Mouse (Mus musculus): ENCODE data around the gene F8. TPM values are rescaled to one million over a fixed set of nuclear protein-coding genes. Genes with fewer than 3 reads are reported as not detected.
"Not testable (repeated sequence)": the region's sequence is repeated elsewhere in the genome, so short reads cannot be mapped to it uniquely, and the experiment has no call there.

The F8 gene
- total RNA-seq (2021), result 6.9 and 10.4 TPM in 2 replicates
- long read RNA-seq, experiment 1, result 0 reads
- long read RNA-seq, experiment 2, result 0 reads

DNA sequence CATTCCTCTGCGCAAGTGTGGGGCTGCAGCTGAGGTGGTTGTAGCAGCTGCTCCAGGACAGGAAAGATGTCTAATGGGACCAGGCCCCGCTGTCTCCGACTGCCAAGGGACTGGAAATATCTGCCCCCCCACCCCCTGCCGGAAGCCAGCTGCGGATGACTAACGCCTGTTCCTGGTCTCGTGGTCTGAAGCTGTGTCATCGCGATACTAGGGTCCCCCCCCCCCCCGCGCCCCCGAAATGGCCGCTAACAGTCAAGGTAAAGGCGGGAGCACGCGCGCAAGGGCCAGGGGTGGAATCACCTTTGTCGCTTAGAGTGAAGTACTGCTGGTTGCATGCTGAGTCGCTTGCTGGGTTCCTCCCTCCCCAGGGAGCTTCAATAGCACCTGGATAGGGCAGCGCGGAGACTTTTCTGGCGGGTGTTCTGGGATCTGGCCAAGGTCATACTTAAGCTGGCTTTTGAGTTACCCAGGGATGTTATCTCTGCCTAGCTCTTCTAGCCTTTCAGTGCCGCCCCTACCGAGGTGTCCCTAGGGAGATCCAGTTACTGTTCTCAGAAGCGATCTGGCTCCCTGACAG lies at the start of gene F8, which contains the start of gene Fundc2:
Gene F8 (minus strand): TSS at position 421 of the 577 bp plus-strand sequence.
Gene Fundc2 (plus strand): TSS at position 205 of the 577 bp plus-strand sequence.
- peak; percentile 80 for DNase-seq

DNA sequence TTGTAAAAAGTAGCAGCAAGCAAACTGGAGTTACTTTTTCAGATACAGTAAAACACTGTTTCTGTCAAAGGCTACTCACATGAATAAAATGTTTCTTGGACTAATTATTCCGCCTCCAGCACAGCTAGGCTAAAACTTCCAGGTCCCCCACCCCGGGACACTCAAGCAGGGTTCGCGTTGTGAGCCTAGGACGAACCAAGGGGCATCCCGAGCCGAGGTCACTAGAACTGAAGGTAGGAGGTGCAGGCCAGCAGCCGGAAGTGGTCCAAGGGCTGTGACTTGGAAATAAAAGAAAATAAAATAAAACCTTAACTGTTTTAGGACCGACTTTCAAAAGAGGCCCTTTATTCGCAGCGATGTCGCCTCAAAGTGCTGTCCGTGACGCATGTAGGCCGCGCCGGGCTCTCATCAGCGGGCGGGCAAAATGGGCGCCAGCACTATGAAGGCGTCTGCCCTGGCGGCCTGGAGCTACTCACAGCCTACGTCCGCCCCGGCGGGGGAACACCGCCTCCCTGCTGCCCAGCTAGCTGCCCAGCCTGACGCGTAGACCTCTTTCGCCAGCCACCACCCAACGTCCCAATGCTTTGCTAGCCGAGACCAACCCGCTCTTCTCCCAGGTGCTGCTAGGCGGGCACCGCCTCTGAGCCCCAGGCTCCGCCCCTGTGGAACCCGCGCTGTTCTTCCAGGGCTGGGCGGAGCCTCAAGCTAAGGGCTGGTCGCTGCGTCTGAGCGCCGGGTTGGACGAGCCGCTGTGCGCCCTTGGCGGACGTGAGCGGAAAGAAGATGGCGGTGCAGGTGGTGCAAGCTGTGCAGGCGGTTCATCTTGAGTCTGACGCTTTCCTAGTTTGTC lies 33.7 kb upstream of the F8 start, which contains the start of the genes Cmc4, Mtcp1 and Brcc3:
Gene Cmc4 (minus strand): TSS at position 649 of the 850 bp plus-strand sequence.
Gene Mtcp1 (minus strand): TSS at position 653 of the 850 bp plus-strand sequence.
Gene Brcc3 (plus strand): TSS at position 693 of the 850 bp plus-strand sequence.
- DNase-seq, result peak; percentile 93

DNA sequence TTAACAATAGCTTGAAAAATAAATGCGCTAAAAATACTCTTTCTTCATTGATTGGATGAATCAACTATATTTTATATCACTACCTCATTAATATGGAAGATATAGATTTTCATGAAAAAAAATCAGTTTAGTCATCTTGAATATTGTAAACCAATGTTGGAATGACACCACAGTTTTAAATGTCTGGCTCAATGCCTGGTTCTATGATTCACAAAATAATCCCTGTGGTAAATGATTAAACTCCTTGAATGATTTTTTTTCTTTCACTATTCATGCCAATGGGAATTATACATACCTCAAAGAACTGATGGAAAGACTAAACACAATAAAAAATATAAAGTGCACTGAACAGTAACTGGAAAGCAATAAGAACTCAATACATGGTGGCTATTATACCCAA lies 27.3 kb upstream of the F8 start:
- no peak for DNase-seq

DNA sequence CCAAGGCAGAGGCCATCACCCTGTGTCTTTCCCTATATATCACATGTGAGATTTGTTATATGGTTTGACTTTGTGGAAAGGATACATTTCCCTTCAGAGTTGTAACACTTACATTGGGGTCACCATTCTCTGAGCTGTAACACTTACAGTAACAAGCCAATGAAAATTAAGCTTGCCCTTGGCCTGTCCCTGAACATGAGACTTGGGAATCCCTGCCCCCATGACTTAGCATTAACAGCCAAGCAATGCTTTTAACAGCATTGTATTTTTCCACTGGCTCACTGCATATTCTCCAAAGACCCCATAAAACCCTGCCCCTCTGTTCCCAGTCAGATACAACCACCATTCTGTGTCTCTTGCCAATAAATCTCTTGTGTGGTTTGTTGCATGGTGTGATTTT lies 20.9 kb upstream of the F8 start:
- DNase-seq, result no peak

DNA sequence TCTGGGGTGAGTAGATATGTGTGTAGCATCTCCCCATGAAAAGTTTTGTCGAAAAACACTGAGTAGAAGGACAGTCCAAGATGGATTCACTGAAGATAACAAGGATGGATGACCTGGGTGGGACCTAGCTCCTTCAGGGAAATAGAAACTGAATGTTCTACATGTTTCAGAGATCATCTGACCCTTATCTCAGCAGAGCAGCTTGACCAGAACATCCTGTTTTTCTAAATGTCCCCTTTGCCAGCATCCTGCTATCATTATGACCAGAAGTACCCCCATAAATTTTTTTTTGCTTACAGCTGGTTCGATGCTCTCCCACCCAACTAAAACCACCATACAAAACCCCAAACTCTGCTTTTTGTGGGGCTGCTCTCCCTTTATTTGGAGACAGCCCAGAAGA lies 20.3 kb upstream of the F8 start:
- DNase-seq, result no peak

DNA sequence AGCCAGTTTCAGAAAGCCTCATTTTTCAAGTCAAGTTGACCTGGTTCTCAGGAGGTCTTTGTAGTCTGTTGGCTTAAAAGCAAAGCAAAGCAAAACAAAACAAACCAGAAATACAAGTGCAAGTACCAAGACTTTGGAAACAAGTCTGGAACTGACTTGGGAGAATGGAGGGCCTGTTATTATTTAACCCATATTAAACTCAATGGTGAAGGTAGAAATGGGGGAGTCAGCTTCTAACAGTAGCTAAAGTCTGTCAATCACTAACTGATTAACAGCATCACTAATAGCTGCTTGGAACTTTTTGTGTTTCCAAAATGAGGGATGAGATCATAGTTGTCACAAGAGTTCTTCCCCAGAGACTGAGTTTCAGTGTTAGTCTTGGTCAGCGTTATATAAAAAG lies 17.1 kb upstream of the F8 start:
- no peak for DNase-seq

DNA sequence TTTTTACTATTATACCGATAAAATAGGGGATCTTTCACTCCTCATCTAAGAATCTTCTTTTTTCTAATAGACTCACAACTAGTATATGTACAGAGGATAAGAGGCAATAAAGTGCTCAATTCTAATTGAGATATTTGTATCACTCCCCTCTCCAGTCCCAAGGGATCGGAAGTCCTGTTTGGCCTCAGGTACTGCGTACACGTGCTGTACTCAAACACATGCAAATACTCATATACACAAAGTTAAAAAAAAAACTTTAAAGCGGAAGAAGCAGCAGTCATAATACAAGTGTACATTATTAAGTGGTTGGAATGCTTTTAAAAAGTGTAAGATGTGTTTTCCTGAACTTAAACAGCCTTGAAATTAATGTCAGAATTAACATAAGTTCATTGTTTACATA lies 716 bp downstream of the F8 start:
- no peak for DNase-seq

DNA sequence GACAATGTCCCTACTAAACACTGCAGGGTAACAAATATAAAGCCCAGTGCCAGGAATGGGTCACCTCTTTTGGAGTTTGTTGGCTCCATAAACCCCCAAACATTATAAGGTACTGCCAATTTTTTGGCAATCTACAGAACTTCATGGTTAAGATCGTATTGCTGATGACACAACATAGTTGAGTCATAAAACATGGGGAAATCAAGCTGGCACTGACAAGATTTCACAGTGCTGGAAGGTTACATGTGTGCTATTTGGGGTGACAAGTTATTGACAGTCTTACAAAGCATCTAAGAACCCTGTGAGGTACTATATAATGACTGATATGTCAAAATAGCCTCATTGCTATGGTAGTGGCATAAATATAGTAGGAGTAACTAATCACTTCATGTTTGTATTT lies 1.2 kb downstream of the F8 start:
- no peak for DNase-seq

DNA sequence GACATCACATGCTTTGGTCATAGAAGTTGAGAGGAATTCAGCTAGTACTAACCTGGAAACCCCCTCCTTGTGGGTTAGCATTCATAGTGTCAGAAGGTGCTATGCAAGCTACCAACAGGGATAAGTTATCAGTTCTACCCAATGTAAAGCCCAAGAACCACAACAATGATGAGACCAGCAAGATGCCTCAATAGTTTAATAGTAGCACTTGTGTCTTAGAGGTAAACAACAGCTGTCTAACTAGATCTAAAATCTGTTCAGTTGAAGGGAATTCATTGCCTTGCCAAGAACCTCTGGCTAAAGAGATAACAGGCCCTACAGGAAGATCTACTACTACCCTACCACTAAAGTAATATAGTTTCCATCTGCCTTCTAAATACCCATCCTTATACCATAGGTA lies 5.6 kb downstream of the F8 start:
- no peak for DNase-seq

DNA sequence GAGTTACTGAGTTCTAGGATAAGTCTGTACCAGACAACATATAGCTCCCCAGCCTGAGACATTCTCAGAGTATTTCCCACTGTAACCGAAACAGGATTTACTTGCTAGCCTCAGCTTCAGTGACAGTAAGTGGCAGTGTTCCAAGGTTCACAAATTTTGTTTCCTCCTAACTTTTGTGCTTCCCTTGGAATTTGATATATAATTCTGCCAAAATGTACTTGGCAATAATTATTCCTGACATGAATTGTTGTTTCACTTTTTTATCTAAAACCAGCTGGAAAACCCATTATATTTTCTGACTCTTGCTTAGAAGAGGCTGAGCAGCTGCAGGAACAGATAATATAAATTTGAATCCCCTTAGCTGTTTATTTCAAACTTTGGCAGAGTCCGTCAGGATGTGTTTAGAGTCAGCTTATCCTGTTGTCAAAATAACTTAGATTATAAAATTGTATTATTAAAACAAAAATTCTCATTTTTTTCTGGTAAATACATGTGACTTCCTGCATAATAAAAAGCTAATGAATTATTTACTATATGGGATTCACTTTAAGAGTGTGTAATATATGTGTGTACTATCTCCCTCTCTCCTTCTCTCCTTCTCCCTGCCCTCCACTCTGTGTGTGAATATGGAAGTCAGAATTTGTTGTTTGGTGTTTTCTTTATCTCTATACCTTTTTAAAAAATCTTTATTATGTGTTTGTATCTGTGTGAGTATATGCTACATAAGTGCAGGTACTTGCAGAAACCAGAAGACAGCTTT lies 9.6 kb downstream of the F8 start:
- DNase-seq, result no peak

DNA sequence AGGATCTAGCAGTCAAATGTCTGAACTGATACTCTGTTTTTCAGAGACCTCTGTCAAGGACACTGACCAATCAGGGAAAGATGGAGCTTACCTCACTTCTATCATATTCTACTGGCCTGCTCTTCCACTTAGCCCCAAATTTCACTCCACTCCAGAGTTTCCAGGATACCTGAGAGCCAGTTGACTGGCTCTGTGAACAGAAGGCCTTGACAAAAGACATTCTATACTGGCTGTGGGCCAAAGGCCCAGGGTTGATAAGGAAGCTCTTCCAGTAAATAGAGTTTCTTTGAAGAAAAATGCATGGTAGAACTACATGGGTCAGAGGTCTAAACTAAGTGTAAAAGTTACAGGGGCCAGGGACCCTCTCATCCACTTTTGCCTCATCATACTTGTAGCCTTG lies 12.2 kb downstream of the F8 start:
- DNase-seq, result peak; percentile 59

DNA sequence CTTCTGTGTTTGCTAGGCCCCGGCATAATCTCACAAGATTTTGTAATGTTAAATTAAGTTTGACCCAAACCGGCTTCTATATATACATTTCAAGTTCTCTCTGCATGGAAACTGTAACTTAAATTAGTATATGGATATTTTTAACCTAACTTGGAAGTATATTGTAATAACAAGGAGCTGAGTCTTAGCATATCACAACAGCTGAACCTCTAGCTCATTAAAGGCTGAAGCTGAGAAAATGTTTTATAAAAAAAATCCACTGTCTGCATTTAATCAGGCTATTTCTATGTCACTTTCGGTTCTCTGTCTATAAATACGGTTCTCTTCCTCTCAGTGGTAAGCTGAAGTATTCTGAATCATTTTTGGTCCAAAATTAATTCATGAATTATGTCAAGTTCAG lies 58.9 kb downstream of the F8 start:
- no peak for DNase-seq

DNA sequence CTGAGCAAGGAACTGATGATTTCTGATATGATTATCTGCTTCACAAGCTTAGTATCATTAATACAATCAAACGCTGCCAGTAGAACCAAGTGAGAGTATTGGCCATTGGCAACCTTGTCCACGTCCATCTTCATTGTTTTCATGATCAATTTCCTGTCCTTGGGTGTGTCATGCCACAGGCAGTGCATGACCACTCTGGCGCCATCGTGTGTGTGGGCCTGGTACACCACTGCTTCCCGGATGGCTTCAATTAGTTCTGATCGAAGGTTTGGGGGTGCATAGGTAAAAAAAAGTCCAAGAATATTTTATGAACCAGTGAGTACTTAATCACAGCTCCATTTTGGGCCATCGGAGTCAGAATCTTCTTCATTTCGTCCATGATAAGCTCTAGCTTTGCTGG lies 110.7 kb downstream of the F8 start:
- DNase-seq, result peak; percentile 15

DNA sequence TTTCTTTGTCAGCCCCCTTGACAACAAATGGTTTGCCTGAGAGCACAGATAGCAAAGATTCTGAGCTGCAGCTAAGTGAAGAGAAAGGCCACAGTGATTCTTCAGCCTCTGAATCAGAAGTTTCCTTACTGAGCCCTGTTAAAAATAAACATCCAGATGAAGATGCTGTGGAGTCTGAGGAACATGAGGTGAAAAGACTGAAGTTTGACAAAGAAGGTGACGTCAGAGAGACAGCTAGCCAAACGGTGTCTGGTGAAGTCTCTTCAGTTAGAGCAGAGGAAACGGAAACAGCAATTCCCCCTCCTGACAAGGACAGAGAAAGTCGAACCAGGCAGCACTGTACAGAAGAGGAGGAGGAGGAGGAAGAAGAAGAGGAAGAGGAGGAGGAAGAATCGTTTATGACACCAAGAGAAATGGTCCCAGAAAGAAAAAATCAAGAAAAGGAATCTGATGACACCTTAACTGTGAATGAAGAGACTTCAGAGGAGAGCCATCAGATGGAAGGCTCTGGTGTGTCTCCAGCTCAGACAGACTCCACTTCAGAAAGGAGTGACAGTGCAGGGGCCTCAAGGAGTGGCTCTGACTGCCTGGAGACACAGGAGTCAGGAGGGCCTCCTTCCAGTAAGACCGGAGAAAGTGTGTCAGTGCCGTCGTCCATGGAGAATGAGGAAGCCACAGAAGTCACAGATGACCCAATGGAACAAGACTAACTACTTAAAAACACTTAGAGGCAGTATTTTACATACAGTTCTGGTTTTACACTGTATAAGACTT lies 148.6 kb downstream of the F8 start:
- not testable (repeated sequence) for DNase-seq

DNA sequence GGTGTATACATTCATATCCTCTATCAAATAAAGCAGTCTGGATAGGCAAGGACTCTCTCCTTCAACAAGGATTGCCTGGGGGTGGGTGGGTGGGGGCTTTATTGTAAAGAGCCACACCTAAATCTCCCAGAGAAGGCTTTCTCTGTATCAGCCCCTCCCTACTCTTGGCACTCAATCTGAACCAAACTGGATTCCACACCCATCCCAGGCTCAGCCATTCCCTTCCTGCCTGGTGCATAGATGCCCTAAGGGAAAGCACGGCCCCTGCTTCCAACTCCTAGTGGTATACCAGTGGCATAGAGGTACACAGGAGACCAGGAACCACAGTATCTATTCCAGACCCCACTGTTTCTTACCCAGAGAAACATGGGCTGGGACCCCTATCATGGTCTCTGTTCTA lies 151.0 kb downstream of the F8 start:
- DNase-seq, result no peak

DNA sequence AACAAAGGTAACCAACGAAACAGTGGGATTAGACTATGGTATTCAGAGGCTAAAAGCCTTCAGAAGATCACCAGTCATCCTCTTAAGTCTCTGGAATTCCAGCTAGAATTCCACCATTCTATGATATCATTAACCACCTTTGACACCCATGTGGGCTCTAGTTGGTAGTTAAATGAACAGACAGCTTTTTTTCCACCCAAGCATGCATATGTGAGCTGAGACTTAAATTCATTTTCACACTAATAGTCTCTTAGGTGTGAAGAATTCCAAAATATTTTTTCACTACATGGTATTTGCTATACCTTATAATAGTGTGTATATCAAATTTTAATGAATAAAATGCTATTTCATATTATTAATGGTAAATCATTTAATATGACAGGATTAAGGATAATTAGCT lies 218.7 kb downstream of the F8 start, which contains the start of gene Smim9:
Gene Smim9 (minus strand): TSS at position 101 of the 400 bp plus-strand sequence.
- DNase-seq, result no peak

DNA sequence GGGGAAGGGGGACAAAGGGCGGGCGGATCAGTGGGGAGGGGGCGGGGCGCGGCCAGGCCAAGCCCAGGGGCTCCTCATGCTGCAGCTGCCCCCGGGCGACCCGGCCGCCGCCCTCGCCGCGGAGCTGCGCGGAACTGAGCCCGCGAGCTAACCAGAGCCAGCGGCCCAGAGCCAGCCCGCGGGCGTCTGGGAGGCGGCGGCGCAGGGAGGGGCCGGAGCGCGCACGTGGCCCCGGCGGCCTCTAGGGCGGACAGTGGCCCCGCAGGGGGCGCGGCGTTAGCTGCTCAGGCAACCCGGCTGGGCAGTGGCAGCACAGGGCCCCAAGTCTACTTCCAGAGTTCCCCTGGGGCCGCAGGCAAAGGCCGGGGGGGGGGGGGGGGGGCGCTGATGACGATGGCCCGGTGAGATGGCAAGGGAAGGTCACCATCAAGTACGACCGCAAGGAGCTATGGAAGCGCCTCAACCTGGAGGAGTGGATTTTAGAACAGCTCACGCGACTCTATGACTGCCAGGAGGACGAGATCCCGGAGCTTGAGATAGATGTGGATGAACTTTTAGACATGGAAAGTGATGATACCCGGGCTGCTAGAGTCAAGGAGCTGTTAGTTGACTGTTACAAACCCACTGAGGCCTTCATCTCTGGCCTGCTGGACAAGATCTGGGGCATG lies 226.7 kb downstream of the F8 start:
- DNase-seq, result peak; percentile 58

DNA sequence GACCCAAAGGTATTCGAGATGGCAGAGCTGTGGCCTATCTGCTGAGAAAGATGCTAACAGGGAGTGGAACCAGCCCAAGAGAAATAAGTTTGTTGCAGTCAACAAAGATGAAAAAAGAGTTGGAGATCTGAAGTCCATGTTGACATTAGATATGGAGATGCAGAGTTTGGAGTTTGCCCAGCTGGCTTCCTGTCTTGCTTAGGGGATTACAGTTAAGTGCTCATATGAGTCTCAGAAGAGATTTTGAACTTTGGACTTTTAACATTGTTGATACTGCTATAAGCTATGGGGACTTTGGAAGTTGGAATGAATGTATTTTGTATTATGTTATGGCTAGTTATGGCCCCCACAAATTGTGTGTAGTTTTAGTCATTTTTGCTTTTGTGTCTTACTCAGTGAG lies 230.2 kb downstream of the F8 start:
- no peak for DNase-seq

DNA sequence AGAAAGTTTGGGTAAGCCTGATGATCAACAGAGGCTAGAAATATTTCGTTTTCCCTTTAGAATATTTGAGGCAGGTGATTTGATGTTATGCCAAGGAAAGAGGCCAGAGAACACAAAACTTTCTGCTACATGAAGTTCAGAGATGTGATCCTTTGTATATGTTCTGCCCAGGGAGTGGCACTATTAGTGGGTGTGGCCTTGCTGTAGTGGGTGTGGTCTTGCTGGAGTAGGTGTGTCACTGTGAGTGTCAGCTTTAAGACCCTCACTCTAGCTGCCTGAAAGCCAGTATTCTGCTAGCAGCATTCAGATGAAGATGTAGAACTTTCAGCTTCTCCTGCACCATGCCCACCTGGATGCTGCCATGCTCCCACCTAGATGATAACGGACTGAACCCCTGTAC lies 232.1 kb downstream of the F8 start:
- no peak for DNase-seq

DNA sequence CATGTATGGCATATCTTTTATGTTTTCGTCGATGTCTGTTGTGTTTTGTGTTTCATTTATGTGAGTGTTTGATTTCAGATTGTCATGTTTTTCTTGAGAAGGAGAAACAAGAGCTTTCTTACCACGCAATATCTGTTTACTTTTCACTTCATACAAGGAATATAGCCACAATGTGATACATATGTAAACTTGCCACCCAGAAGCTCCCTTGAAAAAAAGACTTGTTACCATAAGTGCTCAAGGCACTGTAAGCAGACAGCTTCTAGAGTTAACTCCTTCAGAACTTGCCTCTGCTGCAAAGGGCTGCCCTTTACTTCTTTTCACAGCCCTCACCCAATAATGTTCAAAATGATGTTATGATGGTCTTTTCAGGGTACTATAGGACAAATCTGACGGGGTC lies 234.0 kb downstream of the F8 start:
- no peak for DNase-seq

DNA sequence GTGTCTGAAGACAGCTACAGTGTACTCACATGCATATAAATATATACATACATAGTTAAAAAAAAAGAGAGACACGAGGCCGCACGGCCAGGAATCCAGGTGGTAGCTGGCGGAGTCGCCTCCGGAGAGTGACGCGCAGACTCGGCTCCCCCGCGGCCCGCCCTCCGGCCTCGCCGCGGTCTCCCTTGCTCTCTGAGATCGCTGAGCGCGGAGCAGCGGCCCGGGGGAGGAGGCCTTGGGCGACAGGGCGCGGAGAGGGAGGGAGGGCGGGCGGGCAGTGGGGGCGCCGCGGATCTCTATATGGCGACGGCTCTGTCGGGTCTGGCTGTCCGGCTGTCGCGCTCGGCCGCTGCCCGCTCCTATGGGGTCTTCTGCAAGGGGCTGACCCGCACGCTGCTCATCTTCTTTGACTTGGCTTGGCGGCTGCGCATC lies 239.3 kb downstream of the F8 start:
- DNase-seq, result peak; percentile 49
